Mouse (Mus musculus): Measurements from ENCODE around the gene Ggt1. TPM values are rescaled to one million over a fixed set of nuclear protein-coding genes. Genes with fewer than 3 reads are reported as not detected.

Gene Ggt1
- polyA plus RNA-seq (2014; fragmentation: Nextera tagmentation; extraction: Ambion mirVana), result 1.1 and 1.2 TPM in 2 replicates

- 51% methylated on average over 10 of the region's 10 CpGs for WGBS
- Histone ChIP-seq H3K27ac (ENCODE audit: low read depth, low read length) (peak within 1 kb of the TSS; percentile 89; the same call in 1 of the 2 replicates), H3K36me3 (ENCODE audit: control insufficient read depth, insufficient read depth, low read length) (0 out of 2 replicates have a peak, but pooled peaks cover 5% of the 10 kb centered on the region), H3K4me1 (ENCODE audit: control insufficient read depth, insufficient read depth, low read length) (peaks cover 31% of the 10 kb centered on the region), H3K27me3 (replicated peaks; ENCODE audit: control insufficient read depth, insufficient read depth, low read length) (no peaks in the 10 kb centered on the region), H3K9ac (ENCODE audit: low read length) (peak within 1 kb of the TSS; percentile 89), H3K4me3 (ENCODE audit: low read depth, low read length) (peak within 1 kb of the TSS; percentile 63), H3K9me3 (replicated peaks; ENCODE audit: control insufficient read depth, low read length) (no peaks in the 10 kb centered on the region), H3K4me2 (ENCODE audit: low read length) (peak within 1 kb of the TSS; percentile 88)
- DNase-seq (ENCODE audit: low spot score) (no peak), ATAC-seq (no peak)
These were observed at the start of gene Ggt1 for GRCm38 (mm10) chr10:75561071-75561654. Gene Ggt1 (plus strand): TSS chr10:75561604.

GRCm38 (mm10) chr10:75511897-75512296 lies 49.5 kb upstream of the Ggt1 start:
- Histone ChIP-seq H3K4me1 (ENCODE audit: control insufficient read depth, insufficient read depth, low read length) (0 out of 2 replicates have a peak, but pooled peaks cover 6% of the 10 kb centered on the region), H3K4me3 (ENCODE audit: low read depth, low read length) (no peak overlapping the region), H3K9me3 (replicated peaks; ENCODE audit: control insufficient read depth, low read length) (no peaks in the 10 kb centered on the region), H3K9ac (ENCODE audit: low read length) (no peak overlapping the region), H3K27me3 (replicated peaks; ENCODE audit: control insufficient read depth, insufficient read depth, low read length) (no peaks in the 10 kb centered on the region), H3K4me2 (ENCODE audit: low read length) (no peak overlapping the region), H3K36me3 (ENCODE audit: control insufficient read depth, insufficient read depth, low read length) (peaks cover 53% of the 10 kb centered on the region), H3K27ac (ENCODE audit: low read depth, low read length) (no peak overlapping the region)
- ATAC-seq (no peak), DNase-seq (ENCODE audit: low spot score) (no peak)
- whole genome bisulfite sequencing, result 91% methylated on average over 7 of the region's 7 CpGs

DNA sequence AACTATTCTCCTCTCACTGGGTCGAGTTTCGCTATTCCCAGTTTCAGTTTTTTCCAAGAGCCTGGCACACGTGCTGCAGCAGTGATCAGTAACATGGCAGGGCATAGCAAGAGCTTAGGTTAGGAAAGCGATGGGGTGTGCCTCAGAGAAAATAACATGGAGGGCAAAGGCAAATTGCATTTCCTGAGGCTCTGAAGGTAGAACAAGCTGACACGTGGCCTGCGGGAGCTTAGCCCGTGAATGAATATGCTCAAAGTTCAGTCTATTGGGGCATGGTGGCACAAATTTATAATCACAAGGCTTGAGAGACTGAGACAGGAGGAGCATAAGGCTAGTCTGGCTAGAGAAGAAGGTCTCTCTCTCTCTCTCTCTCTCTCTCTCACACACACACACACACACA lies 48.6 kb upstream of the Ggt1 start:
- no peak overlapping the region for H3K9ac ChIP-seq (ENCODE audit: low read length)
- no peaks in the 10 kb centered on the region for H3K27me3 ChIP-seq (replicated peaks; ENCODE audit: control insufficient read depth, insufficient read depth, low read length)
- H3K4me1 ChIP-seq (ENCODE audit: control insufficient read depth, insufficient read depth, low read length), result 0 out of 2 replicates have a peak, but pooled peaks cover 6% of the 10 kb centered on the region
- no peaks in the 10 kb centered on the region for H3K9me3 ChIP-seq (replicated peaks; ENCODE audit: control insufficient read depth, low read length)
- H3K27ac ChIP-seq (ENCODE audit: low read depth, low read length), result no peak overlapping the region
- no peak overlapping the region for H3K4me3 ChIP-seq (ENCODE audit: low read depth, low read length)
- H3K36me3 ChIP-seq (ENCODE audit: control insufficient read depth, insufficient read depth, low read length), result peaks cover 44% of the 10 kb centered on the region
- no peak for ATAC-seq
- 88% methylated on average over 7 of the region's 7 CpGs for WGBS
- no peak overlapping the region for H3K4me2 ChIP-seq (ENCODE audit: low read length)
- DNase-seq (ENCODE audit: low spot score), result no peak

- Histone ChIP-seq H3K9me3 (replicated peaks; ENCODE audit: control insufficient read depth, low read length) (no peaks in the 10 kb centered on the region), H3K36me3 (ENCODE audit: control insufficient read depth, insufficient read depth, low read length) (peaks cover 37% of the 10 kb centered on the region), H3K4me1 (ENCODE audit: control insufficient read depth, insufficient read depth, low read length) (peaks cover 7% of the 10 kb centered on the region; the same call in 1 of the 2 replicates), H3K27me3 (replicated peaks; ENCODE audit: control insufficient read depth, insufficient read depth, low read length) (no peaks in the 10 kb centered on the region), H3K9ac (ENCODE audit: low read length) (no peak overlapping the region), H3K27ac (ENCODE audit: low read depth, low read length) (no peak overlapping the region), H3K4me2 (ENCODE audit: low read length) (no peak overlapping the region), H3K4me3 (ENCODE audit: low read depth, low read length) (no peak overlapping the region)
- DNase-seq (ENCODE audit: low spot score), result no peak
- WGBS, result 93% methylated on average over 8 of the region's 8 CpGs
- ATAC-seq, result no peak
These were observed 47.9 kb upstream of the Ggt1 start for GRCm38 (mm10) chr10:75513306-75514067.

DNA sequence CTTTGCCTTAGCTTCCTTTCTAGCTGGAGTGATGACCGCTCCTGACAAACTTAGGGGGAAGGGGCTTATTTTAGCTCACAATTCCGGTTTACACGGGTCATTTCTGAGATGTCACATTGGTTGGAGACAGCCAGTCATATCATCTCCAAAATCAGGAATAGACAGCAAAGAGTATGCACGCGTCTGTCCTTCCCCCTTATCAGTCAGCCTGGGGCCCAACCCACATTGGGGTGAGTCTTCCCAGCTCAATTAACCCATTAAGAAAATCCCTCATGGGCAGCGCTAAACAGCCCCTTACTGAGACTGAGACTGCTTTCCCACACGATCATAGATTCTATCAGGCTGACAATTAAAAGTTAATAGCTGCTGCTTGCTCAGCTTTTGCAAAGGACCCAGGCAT lies 47.0 kb upstream of the Ggt1 start:
- WGBS, result 84% methylated on average over 7 of the region's 7 CpGs
- Histone ChIP-seq H3K4me2 (ENCODE audit: low read length) (no peak overlapping the region), H3K9me3 (replicated peaks; ENCODE audit: control insufficient read depth, low read length) (no peaks in the 10 kb centered on the region), H3K27me3 (replicated peaks; ENCODE audit: control insufficient read depth, insufficient read depth, low read length) (no peaks in the 10 kb centered on the region), H3K4me1 (ENCODE audit: control insufficient read depth, insufficient read depth, low read length) (peaks cover 14% of the 10 kb centered on the region; the same call in 1 of the 2 replicates), H3K36me3 (ENCODE audit: control insufficient read depth, insufficient read depth, low read length) (peaks cover 28% of the 10 kb centered on the region), H3K9ac (ENCODE audit: low read length) (no peak overlapping the region), H3K27ac (ENCODE audit: low read depth, low read length) (no peak overlapping the region), H3K4me3 (ENCODE audit: low read depth, low read length) (no peak overlapping the region)
- no peak for DNase-seq (ENCODE audit: low spot score)
- no peak for ATAC-seq

GRCm38 (mm10) chr10:75515216-75516037 lies 46.0 kb upstream of the Ggt1 start:
- Histone ChIP-seq H3K36me3 (ENCODE audit: control insufficient read depth, insufficient read depth, low read length) (peaks cover 27% of the 10 kb centered on the region), H3K4me2 (ENCODE audit: low read length) (no peak overlapping the region), H3K4me1 (ENCODE audit: control insufficient read depth, insufficient read depth, low read length) (peaks cover 14% of the 10 kb centered on the region; the same call in 1 of the 2 replicates), H3K9ac (ENCODE audit: low read length) (peak overlapping the region; percentile 94; the same call in 1 of the 2 replicates), H3K27ac (ENCODE audit: low read depth, low read length) (no peak overlapping the region), H3K9me3 (replicated peaks; ENCODE audit: control insufficient read depth, low read length) (no peaks in the 10 kb centered on the region), H3K4me3 (ENCODE audit: low read depth, low read length) (no peak overlapping the region), H3K27me3 (replicated peaks; ENCODE audit: control insufficient read depth, insufficient read depth, low read length) (no peaks in the 10 kb centered on the region)
- ATAC-seq, result no peak
- 82% methylated on average over 4 of the region's 4 CpGs for WGBS
- DNase-seq (ENCODE audit: low spot score), result no peak

GRCm38 (mm10) chr10:75516038-75516723 lies 45.2 kb upstream of the Ggt1 start:
- peak overlapping the region; percentile 90 for H3K4me2 ChIP-seq (ENCODE audit: low read length)
- no peak for ATAC-seq
- H3K9me3 ChIP-seq (replicated peaks; ENCODE audit: control insufficient read depth, low read length), result no peaks in the 10 kb centered on the region
- peak; percentile 2 for DNase-seq (ENCODE audit: low spot score)
- H3K4me3 ChIP-seq (ENCODE audit: low read depth, low read length), result peak overlapping the region; percentile 85
- no peaks in the 10 kb centered on the region for H3K27me3 ChIP-seq (replicated peaks; ENCODE audit: control insufficient read depth, insufficient read depth, low read length)
- H3K27ac ChIP-seq (ENCODE audit: low read depth, low read length), result peak overlapping the region; percentile 96; the same call in 1 of the 2 replicates
- 28% methylated on average over 8 of the region's 8 CpGs for WGBS
- peak overlapping the region; percentile 94 for H3K9ac ChIP-seq (ENCODE audit: low read length)
- H3K36me3 ChIP-seq (ENCODE audit: control insufficient read depth, insufficient read depth, low read length), result peaks cover 27% of the 10 kb centered on the region
- peaks cover 14% of the 10 kb centered on the region; the same call in 1 of the 2 replicates for H3K4me1 ChIP-seq (ENCODE audit: control insufficient read depth, insufficient read depth, low read length)

DNA sequence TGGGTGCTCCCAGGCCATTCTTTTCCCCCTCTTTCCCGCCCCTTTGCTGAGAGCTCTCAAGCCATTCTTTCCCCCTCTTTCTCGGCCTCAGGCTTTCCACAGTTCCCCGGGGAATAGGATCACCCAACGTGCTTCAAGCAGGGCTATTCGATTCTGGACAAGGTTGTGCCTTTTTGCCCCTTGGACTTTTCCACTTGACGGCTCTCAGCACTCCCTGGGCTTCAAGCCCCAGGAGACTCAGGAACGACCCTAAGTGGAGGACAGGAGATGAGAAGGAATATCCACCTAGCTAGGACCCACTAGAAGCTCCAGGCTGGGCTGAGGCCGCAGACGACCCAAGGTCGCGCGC lies 44.7 kb upstream of the Ggt1 start:
- Histone ChIP-seq H3K9me3 (replicated peaks; ENCODE audit: control insufficient read depth, low read length) (no peaks in the 10 kb centered on the region), H3K27ac (ENCODE audit: low read depth, low read length) (peak overlapping the region; percentile 96), H3K27me3 (replicated peaks; ENCODE audit: control insufficient read depth, insufficient read depth, low read length) (no peaks in the 10 kb centered on the region), H3K4me2 (ENCODE audit: low read length) (peak overlapping the region; percentile 90), H3K9ac (ENCODE audit: low read length) (peak overlapping the region; percentile 94), H3K36me3 (ENCODE audit: control insufficient read depth, insufficient read depth, low read length) (peaks cover 27% of the 10 kb centered on the region), H3K4me1 (ENCODE audit: control insufficient read depth, insufficient read depth, low read length) (peaks cover 14% of the 10 kb centered on the region; the same call in 1 of the 2 replicates), H3K4me3 (ENCODE audit: low read depth, low read length) (peak overlapping the region; percentile 85)
- ATAC-seq (no peak), DNase-seq (ENCODE audit: low spot score) (no peak)
- WGBS, result under 1% methylated on average over 12 of the region's 12 CpGs

Data from forebrain, embryonic 14.5 days (tissue).